Mouse (Mus musculus) ZHBTc4 (cell line): Measurements from ENCODE around the gene Meis1.

Source experiments
- DNase-seq: peaks from one replicate; pipeline ENCODE4 v3.0.0-alpha.2; 2011; ENCODE audit warnings: low read depth, low spot score

Gene Meis1

DNA sequence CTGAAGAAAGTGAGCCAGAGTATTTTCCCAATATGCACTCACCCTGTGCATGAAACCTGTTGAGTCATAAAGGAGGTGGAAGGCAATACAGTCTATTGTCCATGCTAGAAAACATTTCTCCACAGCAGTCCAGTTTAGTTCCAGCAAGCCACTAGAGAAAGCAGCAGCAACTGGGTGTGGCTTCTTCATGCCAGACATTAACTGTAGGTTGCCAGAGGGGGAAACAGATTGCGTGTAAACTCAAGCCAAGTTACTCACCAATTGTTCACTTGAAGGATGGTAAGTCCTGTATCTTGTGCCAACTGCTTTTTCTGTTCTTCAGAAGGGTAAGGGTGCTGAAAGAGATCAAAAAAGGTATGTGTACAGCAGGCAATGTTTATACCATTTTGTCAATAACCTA is 113.4 kb downstream of the Meis1 start:
- DNase-seq, result no peak

DNA sequence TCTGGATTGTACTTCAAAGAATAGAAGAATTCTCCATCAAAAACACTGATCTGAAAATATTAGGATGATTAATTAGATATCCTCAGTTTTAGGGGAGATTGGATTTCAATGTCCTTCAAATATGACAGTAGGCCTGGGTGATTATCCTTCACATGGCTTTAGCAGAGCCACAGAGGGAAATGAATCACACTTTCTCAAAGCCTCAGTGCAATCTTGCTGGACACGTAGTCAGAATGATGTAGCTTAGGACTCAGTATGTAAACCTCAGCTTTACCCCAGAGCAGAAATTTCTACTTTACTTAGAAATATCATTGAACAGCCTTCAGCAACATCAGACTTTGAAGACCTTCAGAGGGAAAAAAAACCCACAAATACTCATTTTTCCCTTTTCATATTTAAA is 113.9 kb downstream of the Meis1 start:
- no peak for DNase-seq

GRCm38 (mm10) chr11:18904285-18904684 is 114.5 kb downstream of the Meis1 start:
- DNase-seq, result no peak

GRCm38 (mm10) chr11:18900489-18900888 is 118.3 kb downstream of the Meis1 start:
- DNase-seq, result no peak

- DNase-seq, result no peak
These were observed 119.9 kb downstream of the Meis1 start for GRCm38 (mm10) chr11:18898862-18899261.

DNA sequence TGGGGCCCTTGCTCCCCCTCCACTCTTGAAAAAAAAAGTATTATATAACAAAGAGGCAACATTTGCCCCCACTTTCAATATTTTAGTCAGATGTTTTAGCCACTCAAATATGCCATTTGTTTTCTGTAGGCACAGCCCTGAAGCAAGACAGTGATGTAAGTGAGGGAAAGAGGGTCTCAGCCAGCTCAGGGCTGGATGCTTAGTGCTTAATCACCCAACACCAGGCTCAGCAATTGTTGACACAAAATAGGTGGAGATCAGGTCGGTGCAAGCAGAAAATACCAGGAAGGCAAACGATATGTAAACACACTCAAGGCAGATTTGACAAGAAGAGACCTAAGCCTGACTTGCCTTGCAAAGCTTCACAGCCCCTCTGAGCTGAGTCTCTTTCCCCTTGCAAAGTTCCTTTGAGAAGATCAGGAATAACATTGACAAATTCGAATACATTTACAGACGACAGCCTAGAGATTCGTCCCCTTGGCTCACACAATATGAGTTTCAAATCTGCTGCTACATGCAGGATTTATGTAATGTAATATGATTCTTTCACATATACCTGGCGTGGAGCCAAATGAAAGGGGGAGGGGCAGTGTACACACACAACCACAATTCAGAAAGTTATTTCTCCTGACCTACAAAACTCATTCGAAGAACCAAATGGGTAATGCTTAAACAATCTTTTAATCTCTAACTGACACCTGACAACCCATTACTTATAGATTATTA is 120.7 kb downstream of the Meis1 start:
- no peak for DNase-seq

DNA sequence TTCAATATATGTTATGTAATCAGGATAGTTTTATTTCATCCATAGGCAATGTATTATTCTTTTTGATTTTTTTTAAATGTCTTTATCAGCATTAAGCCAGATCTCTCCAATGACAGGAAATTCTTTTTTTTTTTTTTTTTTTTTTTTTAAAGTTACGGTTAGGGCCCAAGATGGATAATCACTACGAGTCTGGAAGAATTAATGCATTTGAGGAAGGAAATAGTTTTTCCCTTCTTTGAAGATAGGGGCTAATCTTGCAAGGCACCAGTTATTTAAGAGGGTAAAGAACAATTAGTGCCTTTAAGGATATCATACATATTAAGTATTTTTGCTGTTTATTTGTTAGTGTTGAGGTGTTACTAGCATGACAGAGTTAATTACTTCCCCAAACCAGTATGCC is 121.5 kb downstream of the Meis1 start:
- DNase-seq, result no peak

GRCm38 (mm10) chr11:18892470-18892869 is 126.3 kb downstream of the Meis1 start:
- DNase-seq, result no peak

GRCm38 (mm10) chr11:18889139-18889538 is 129.6 kb downstream of the Meis1 start:
- DNase-seq, result no peak

- DNase-seq, result no peak
These were observed 130.1 kb downstream of the Meis1 start for GRCm38 (mm10) chr11:18888651-18889050.

GRCm38 (mm10) chr11:18885729-18886325 is 133.0 kb downstream of the Meis1 start:
- DNase-seq, result no peak

DNA sequence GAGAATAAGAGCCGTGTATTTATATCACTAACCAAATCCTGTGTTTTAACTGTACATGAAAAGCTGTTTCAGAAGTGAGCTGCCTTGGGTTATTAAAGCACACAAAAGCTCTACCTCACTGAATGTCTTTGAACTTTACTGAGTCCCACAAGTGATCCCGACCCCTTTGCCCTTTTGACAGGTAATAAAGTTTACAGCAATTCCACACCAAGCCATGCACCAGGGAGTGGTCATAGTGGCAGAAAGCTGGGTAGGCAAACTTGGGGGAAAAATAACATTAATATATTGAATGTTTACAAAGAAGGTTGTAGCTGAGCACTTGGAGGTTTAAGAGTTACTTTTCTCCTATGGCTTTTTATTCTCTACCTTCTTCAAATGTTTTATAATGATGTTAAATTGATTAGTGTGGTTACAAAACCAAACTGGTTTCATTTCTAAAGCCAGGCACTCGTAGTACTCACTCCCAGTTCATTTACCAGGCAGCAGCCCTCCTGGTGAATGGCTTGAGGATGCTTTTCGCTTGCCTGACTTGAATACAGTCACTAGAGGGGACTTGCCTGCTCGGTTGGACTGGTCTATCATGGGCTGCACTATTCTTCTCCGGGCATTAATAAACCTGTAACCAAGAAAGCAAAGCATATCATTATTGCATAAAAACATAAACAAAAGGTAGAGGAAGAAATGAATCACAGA is 133.6 kb downstream of the Meis1 start:
- no peak for DNase-seq

DNA sequence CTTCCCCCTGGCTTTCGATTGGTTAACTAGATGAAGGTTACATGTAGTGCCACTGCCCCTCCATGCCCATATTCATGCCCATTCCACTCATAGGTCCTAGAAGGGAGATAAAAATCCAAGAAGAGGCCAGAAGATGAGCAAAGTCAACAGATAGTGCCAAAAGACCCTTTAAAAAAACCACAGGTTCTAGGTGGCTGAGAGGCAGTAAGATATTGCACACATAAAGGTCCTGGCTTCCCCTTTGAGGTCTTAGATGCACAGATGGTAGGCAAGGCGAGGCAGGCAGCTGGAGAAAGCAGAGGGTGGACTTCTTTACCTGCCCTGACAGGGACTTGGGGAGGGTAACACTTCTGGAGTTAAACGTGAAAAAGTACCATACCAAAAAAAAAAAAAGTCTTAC is 134.8 kb downstream of the Meis1 start:
- no peak for DNase-seq

DNA sequence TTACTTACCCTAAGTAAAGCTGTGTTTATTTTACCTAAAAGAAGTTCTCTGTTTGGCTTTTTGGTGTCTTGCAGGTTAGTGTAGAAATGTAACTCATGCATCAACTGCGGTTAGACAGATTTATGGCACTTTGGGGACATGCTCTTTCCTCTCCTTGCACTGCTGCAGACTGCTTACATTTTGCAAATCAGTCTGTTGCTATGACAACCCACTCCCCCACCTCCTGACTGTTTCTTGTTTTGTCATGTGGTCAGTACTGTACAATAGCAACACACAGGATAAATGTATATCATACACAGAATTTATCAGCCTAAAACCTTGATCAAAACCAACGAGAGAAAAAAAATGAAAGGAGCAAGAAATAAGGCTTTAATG is 135.3 kb downstream of the Meis1 start:
- peak; percentile 15 for DNase-seq

DNA sequence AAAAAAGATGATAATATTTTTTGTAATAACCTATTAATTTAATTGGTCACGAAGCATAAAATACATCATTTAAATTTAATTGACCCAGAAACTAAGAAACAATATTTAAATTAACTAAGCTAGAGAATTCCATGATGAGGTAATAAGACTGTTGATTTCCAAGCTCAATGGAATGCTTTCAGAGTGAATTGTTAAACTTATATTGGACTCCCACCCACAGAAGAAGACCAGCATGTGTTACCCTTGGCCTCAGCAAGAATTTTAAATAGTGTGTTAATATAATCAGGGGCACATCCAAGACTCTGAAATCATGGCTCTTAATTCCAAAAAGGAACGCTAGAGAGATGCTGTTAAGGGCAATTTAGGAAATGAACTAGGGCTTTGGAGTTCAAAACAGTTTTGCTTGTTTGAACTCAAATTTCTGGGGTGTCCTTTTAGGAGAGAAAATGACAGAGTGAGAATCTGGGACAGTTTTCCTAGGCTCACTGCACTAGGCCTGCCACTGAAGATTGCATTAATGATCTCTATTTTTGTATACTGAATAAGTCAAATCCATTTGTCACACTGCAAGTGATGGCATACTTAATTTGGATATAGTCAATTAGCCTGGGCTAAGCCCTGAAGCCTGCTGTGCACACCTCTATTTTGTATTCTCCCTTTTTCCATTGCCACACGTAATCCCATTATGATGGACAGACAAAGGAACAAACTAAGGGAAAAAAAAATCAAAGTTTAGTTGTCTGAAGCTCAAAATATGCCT is 135.9 kb downstream of the Meis1 start:
- no peak for DNase-seq

GRCm38 (mm10) chr11:18882315-18882714 is 136.5 kb downstream of the Meis1 start:
- DNase-seq, result no peak

DNA sequence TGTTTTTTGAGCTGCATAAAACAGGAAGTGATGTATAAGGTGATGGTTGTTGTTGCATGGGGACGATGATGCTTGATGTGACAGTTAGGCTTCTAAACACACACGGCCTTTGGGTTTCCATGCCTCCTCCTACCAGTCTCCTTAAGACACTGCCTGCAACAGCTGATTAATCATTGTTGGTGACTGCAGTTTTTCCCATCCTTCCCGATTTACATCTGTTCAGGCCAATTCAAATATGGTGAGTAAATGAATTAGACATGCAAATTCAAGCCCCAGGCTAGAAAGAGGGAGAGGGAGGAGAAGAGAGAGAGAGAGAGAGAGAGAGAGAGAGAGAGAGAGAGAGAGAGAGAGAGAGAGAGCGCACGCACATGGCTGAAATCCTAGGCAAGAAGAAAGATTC is 138.0 kb downstream of the Meis1 start:
- DNase-seq, result no peak

DNA sequence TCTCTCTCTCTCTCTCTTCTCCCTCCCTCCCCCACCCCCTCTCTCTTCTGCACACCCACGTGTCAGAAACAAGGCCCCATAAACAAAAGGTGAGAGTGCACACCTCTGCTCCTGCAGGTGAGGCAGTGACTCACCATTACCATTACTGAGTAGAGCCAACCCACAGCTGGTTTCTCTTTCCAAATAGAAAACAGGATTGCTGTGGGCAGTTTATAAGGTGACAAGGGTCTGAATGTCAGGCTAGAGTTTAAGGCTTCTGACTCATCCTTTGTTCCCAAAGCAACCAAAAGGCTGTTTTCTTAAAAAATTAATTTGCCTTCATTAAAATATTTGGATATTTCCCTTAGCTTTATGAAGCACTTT is 139.3 kb downstream of the Meis1 start:
- DNase-seq, result no peak

- DNase-seq, result no peak
These were observed 139.9 kb downstream of the Meis1 start for GRCm38 (mm10) chr11:18878748-18879455.

DNA sequence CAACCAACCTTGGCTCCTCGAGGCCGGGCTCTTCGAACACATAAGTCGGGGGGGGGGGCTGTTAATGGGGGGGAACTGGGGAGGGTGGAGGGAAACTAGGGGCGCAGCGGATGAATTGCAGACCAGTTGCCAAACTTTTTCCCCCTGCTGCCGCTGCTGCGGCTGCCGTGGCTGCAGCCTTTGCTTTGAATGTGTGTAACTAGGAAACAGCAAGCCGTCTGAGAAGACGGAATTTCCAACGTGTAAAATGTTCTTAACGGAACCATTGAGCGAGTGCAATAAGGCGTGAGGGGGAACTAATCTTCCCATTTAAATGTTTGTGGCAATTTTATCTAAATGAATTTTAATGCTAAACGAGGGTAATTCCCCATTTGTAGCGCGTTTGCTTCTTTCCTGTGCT is 140.8 kb downstream of the Meis1 start:
- DNase-seq, result peak; percentile 57

DNA sequence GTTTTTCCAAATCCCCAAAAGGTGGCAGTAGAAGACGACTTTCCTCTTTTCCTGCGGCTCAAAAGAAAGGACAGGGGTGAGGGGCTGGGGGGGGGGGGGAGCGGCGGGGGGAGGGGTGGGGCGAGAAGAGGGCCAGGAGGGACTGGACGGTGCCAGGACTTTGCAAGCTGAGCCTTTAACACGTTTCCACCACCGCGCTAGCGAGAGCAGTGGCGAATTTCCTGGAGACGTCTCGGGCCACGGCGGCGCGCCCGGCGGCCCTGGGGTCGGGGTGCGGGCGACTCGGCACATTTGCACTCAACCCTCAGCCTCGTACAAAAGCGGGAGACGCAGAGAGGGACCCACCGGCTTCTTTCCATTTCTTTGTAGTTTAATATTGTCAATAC is 141.2 kb downstream of the Meis1 start:
- peak; percentile 66 for DNase-seq
